Mouse (Mus musculus): ENCODE measurements around the gene Nrp2. TPM values are rescaled to one million over a fixed set of nuclear protein-coding genes. Genes with fewer than 3 reads are reported as not detected.
A peak's percentile ranks its signal among the peaks of the same experiment; 100 is the strongest.

Nrp2 gene
- total RNA-seq, 2 experiments from 2014 or later = 16.1 to 30.9 TPM

DNA sequence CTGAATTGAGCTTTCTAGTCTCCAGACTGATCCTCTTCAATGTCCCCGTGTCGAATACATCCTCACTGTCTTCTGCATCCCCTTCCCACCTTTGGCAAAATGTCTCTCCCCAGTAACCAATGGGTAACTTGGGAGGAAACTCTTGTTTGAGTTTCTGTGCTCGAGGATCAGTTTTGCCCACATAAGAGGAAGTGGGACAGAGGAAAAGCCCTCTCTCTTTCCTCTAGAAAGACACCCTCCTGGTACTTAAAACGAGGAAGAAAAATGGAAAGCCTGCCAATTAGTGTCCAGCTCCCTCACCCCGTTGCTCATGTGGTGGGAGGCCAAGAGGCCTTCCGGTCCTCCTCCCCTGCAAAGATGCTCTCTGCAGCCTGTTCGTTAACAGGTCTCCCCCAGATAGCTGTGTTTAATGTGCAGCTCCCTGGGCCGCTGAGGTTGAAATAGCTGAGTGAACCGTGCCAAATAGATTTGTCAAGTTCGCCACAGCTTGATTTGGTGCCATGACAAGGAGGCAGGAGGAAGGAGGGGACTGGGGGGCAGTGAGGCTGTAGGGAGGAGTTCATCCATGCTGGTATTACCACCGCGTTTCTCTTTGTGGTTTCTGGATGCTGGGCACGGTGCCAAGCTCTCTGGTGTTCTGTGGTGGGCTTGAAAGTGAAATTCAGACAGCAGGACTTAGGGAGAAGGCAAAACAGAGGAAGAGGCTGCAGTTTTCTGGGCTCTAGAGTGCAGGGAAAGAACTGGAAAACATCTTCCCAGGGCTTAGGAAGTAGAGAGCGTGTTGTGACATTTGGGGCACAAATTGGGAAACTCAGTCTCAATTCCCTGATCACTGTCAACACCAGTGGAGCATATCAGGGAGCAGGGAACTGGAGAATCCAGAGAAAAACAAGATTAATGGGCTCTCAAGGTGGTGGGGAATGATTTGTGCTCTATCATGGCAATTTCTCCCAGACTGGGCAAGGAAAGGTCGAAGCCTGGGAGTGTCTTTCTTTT lies 48.2 kb downstream of the Nrp2 start:
- peak; percentile 37 for DNase-seq

DNA sequence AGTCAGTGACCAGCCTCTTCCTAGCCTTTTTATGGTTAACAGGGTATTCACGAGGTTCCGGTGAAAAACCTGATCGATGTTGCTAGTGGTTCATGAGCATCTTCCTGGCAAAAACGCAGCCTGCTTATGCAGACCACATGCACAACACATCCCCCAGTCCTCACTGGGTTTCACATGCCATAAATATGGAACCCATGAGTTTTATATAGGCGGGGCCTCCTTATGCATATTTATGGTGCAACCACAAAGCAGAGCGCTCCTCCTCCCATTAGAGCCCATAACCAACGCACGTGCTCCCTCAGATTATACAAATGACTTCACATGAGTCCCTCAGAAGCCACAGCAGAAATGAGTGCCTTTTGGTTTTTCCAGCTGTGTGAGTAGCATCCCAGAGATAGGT lies 49.0 kb downstream of the Nrp2 start:
- DNase-seq = no peak

DNA sequence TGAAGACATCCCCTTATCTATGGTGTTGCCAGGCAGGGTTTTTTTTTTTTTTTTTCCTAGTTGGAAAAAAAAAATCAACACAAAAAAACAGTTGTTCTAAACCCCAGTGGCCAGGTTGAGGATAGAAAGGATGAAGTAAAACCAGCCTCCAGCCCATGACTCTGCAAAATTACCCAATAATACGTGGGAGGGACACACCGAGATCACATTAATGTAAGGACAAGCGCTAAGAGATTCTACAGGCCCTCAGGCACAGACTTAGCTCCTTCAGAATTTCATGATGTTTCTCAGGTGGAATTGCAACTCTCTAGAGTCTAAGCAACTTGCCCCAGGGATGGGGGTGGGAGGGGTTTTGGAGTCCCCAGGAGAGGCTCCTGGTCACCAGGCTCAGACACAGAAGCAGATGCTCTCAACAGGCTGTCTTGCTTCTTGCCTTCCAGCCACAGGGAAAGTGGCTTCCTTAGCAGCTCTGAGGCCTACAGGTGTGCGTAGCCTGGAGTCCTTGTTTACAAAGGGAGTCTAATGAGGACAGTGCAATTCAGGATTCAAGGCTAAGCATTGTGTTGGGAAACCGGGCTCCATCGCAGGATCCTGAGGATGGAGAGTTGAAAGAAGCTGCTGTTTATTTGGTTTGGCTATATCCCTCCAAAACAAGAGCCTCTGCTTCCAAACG lies 49.7 kb downstream of the Nrp2 start:
- DNase-seq = no peak

DNA sequence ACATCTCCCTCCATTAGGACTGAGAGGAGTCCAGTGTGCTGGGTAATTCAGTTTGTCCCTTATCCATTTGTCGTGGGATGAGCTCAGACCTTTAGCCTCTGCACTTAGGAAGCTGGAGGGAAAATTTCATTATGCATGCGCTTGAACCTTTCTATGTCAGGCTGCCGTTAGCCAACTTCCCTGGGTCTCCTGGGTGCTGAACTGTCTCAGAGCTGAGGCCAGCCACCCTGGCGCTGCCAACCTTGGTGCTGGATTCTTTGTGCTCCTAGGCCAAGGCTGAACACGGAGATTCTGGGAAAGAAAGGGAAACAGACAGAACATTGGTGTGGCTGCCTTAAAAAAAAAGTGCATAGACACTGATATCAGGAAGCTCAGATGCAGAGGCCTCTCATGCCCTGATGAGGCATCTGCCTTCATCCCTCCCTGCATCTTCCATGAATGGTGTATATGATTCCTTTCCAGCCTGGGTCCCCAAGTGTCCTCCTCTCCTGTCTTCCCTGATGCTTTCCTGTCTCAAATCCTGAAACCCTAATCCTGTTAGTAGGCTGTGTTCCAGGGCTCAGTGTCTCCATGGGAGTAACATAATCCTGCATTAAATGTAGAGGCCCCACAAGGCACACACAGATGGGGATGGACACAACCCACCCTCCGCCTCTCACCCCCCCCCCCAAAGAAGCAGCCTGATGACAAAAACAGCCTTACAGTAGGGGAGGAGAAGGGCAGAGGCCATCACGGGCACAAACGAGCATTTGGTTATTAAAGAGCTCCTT lies 51.2 kb downstream of the Nrp2 start:
- no peak for DNase-seq

DNA sequence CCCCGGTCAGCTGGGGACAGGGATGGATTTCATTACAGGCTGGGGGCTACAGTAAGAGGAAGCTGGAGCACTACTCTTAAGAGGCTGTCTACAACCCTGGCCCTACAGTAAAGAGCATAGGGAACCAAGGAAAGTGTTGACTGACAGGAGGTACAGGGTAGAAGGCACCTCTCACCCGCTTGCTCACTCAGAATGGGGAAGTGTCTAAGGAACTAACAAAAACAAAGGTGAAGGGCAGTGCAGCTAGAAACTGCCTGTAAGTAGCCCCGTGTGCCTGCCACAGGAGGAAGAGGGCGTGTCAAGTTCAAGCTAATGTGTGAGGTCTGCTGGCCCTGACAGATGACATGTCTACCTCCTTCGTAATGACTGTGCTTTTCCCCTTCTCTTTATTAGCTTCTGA lies 57.0 kb downstream of the Nrp2 start:
- DNase-seq = no peak

DNA sequence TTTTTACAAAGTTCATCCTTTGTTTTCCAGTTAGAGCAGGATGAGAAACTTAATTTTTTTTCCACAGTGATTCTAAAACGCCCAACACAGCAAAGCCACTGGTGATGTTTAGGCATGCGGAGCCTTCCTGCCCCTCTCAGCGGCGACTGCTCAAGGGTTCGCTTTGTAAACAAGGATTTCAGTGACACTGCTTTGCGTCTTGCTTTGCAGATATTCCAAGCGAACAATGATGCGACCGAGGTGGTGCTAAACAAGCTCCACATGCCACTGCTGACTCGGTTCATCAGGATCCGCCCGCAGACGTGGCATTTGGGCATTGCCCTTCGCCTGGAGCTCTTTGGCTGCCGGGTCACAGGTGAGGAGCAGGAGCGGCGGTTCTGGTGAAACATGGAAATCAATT lies 57.5 kb downstream of the Nrp2 start:
- no peak for DNase-seq

DNA sequence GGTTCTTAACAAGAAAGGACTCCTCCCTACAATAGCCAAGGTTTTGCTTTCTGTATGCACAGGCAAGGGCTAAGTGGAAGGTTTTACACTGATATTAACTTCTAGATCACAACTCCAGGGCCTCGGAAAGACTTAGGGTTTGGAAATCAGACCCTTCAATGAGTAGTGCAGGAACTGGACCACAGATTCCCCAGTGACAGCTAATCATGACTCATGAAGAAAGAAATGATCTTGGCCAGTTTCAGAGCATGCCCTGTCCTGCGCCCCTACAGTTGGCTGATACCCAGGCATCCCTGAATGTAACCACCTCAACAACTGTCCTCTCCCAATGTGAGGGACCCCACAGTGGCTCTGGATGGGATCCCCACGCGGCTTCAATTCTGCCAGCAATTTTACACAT lies 60.7 kb downstream of the Nrp2 start:
- DNase-seq = no peak

DNA sequence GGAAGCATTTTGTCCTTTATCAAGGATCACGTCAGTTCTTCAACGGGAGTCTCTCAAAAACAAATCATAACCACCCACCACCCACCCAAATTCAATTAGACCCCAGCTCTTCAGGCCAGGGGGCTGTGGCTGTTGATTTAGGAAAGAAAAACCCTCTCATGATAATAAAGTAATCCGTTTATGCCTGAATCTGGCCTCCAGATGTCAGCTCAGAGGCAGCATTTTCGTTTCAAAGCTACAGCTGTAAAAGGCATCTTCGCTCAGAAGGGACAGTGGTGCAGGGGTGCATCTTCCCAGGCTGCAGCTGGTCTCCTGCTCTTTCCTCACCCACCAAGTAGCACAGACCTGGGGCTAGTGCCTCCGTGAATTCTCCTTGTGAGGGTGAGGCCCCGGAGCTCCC lies 62.1 kb downstream of the Nrp2 start:
- DNase-seq = no peak

DNA sequence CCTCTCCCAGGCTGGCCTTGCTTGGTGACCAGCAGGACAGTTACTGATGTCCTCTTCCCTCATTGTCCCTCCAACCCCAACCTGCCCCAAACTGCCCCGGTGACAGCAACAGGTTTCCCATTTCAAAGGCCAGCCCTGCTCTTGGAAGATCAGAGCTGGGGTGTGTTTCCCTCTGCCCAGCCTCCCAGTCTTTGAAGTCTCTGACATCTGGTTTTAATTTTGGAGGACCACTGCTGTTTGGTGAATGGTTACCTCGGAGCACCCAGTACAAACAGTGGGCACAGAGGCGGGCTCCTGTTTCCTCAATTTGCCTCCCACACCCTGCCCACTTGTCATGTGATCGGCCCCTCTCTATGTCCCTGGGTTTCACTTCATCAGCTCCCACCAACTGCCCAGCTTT lies 63.7 kb downstream of the Nrp2 start:
- no peak for DNase-seq

DNA sequence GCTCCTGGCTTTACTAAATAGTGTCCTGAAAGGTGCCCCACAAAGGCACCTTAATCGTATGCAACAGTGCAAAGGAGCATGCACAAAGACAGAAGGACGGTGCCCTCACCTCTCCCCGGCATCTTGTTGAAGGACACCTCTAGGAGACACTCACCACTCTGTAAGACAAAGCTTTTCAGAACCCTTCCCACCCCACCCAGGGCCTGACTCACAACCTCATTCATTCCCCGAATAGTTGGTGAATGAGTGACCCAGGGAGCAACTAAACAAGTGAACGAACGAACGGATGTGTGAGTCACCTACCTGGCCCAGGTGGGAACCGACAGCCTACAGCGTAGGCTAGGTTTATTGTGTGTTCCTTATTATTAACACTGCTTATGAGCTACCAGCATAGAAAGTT lies 64.5 kb downstream of the Nrp2 start:
- DNase-seq = no peak

DNA sequence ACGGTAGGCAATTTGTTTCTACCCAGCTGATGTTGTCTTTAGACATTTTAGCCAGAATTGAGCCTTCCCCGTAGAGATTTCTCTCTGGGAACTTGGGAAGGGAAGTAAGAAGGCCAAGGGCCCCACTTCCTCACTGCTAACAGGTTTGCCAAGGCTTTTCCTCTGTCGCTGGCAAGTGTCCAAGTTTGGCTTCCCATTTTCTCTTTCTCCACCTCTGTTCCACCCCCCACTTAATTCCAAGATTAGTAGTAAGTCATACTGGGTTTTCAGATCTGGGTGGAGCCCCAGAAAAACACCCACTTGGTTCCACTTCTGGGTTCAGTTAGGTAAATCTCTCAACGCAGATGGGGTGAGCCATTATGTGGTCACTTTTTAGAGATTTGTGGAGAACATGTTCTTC lies 67.5 kb downstream of the Nrp2 start:
- DNase-seq = no peak

DNA sequence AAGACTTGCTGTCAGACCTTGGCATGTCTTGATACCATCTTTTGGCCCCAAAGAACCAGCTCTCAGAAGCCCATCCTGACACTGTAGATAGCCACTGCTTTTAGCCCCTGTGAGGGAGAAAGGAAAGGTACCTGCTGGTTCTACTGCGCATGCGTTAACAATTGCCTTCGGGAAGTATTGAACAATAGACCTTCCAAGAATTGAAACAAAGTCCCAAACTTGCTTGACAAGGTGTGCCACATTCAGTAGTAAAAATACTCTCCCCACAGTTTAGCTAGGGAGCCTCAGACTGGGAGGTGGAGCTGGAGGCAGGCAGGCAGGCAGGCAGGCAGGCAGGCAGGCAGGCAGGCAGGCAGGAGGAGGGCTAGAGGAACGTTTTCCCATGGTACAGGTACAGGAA lies 69.3 kb downstream of the Nrp2 start:
- no peak for DNase-seq

DNA sequence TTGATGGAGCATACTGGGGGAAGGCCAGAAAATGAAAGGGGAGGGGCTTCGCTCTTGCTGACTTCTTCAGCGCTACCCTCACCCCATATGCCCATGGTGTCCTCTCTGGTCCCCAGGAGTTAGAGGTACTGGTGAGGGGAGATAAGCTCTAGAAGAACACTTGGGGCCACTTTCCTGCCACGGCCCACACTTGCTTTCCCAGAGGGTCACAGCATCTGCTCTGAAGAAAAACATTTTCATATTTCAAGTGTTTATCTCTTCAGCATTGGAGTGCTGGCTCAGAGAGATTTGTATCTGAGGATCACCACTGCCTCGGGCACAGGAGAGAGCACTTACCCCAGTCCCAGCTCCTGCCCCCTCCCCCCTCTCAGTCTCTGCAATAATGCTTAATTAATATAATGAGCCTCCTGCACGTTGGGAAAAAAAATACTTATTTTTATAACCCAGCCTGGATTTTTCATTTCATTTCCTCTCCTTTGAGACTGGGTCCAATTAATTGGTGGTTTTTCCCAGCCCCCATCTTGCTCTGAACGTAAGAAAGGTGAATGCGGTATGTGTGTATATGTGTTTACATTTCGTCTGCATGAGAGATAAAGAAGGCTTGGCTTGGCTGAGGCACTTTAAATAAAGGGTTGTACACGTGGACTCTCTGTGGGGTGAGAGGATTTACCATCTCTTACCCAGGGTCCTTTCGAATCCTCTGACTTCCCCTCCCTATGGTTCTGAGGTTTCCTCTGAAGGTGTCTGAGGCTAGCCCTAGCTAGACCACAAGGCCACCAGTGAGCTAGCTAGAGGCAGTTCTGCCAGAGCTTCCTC lies 70.2 kb downstream of the Nrp2 start:
- DNase-seq = no peak

DNA sequence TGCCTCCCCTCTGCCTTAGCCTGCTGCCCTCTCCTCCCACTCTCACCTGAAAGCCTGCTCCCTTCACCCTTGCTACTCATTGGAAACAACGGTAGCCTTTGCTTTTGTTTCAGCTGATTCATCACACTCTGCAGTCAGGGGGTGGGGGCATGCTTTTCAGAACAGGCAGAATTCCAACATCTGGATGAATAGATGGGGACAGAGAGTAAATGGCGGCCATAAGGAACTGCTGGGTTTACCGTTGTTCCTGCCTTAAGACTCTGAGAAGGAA lies 70.8 kb downstream of the Nrp2 start:
- no peak for DNase-seq

DNA sequence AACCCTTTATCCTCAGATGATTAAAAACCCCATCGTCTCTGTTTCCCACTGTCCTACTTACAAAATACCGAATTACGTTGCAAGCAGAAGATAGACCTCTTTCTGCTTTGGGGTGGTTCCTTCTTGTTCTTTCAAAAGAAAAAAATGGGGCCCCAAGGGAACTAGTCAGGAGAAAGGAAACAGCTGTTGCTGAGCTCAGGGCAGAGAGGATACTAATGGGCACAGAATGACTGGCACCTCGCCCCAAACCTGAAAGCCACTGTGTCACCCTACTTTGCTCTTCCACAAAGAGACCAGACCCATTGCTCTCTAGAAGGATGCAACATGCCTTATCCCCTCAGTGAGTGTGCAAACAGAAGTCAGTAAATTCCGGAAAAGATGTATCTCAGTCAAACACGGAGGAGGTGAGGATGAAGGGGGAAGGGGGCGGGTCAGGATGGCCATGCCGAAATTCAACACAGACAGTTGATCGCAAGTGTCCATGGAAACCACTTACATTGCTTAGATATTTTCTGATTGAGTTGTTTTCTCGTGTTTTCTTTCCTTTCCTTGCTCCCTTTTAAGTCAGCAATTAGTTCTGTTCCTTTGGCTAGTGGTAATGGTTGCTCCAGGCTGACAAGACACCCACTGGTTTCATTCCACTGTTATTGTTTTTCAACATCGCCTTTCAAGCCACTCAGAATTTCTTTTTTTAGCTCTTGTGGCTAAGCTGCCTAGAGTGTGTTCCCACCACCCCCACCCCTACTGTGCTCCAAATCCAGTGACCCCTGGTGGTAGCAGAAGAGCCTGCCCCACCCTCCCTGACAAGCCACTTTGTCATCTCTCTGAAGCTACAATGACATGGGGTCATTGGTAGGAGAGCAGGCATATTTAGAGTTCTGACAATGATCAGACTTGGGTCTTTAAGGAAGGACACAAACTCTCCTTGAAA lies 71.5 kb downstream of the Nrp2 start:
- no peak for DNase-seq

DNA sequence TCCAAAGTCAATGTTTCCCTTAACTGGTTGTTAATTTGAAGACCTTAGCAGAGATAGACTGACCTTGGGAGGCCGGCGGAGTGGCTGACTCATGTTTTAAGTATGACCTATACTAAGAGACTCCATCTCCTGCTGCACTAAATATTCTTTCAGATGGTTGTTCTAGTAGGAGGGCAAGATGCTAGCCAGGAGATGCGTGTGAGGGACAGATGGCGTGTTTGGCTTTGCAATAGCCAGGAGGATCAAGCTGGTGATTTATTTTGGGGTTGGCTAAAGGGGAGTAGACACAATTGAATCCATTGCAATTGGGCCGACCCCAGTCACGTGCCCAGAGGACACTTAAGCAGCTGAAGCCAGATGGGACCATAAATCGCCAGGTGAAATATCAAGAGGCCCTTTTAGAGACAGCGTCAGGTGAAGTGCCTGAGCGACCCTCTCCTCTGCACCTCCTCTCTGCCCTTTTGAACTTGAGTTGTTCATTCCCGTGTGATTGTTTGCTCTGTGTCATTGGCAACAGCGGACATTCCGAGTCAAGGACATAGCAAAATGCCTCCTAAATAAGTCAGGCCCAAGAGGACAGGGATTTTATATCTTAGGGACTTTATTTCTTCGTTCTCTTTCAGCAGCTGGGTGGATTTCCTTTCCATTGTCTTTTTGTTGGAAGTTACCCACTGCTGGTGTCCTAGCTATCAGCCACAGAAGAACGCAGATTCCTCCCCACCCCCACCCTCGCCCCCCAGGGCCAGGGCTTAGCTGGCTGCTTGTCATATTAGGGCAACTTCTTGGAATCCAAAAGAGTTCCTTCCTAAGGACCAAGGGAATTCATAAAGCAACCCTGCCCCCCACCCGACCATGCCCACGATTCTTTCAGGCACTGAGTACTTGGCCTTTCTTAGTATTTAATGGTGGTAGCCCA lies 74.5 kb downstream of the Nrp2 start:
- no peak for DNase-seq

DNA sequence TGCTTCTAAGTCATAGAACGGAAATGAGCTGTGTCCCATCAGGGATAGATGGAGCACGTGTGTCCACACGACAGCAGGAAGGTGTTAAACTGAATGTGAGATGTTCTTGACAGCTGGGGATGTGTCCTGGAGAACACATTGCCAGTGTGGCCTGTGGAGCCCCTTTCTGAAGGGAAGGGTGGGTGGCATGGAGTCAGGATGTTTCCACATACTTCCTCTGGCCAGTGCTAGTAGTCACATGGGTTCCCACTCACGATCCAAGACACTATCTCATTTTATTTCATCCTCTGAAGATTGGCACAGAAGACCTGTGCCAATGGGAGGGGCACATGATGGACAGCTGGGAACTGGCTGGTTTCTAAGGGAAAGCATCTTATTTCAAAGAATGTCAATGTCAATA lies 75.8 kb downstream of the Nrp2 start:
- no peak for DNase-seq

DNA sequence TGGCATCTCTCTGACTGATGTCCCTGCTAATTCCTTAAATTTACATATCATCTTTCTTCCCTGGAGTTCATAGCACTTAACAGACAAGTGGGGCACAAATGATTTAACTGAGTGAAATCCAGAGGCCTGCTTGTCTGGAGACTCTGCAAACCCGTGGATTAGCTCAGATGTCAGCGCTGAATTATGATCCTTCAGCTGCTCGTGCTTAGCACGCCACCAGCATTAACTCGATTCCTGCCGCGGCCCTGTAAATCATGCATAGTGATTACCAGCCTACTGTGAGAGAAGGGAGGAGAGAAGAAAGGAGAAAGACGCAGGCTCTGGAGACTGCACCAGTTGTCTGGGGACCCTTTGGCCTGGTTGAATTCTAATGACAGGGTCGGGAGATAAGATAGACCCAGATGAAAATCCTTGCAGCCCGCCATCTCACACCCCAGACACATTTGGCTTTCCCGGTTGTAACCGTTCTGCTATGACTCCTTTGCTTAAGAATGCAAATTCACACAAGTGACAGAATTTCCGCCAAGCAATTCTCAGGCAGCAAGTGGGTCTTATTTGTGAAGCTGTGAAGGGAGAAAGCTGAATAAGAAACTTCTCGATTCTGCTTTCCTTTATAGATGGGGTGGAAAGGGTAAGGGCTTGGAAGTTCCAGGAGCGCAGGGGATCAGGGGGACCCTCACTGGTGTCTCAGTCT lies 77.1 kb downstream of the Nrp2 start:
- no peak for DNase-seq

DNA sequence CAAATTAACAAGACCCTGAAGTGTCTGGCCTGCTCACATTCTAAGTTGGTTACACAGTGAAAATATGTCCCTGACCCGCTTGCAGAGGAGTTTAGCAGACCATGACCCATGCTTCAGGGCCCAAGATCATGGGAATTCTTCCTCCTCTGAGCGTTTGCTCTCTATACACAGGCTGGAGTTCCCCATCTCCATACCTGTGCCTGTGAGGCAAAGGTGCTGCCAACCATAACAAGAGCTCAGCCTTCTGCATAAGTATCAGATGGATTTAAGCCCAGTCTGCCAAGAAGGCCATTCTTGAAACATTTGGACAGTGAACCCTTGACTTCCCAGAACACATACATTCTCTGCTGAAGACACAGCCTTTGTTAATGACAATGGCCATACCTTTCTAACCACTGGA lies 79.1 kb downstream of the Nrp2 start:
- no peak for DNase-seq

Measured in gastrocnemius, postnatal 10 days (tissue).